In the genomic region with DNA sequence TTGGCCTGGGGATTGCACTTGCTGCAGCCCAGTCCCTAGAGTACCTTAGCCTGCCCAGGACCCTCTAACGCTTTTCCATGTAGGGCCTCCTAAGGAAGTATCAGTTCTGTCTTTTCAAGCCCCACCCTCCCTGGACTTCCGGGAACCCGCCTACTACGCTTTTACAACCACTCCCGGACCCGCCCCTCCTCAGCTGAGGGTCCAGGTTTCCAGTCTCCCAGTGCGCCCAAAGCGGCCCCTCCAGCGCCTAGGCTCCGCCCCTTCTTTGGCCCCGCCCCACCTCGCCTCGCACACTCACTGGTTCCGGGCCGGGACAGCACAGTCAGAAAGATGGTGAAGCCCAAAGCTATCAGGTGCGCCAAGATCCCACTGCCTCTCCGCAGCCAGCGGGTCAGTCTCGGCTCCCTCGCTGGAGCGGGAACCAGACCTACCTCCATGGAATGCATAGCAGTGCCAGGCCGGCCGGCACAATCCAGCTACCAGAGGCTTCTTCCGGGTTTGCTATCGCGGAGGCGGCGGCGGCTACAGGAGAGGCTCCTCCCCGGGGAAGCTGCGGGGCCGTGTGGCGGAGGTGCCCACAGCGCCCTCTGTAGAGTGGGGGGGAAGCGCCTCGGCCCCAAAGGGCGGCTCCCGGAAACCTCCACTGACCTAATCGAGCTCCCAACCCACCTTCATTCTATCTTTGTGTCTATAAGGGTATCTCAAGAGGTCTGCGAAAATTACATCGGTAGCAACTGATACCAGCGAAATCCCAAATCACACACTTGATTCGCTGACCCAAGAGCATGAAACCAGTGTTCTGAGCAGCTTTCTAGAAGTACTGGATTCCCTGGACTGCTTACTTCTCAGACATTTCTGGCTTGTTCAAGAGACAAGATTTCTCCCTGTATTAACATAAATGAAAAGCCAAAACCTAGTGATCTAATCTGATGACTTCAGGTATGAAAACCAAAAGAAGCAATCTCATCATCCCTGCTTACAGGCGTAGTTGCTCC, we compare ENCODE assay signal across 8 mouse cellular contexts. TPM values are rescaled to one million over a fixed set of nuclear protein-coding genes. Genes with fewer than 3 reads are reported as not detected.
DNase-seq lines count a peak whose midpoint lies in the region; ATAC-seq lines count a peak whose summit lies in the region.

A gene (minus strand): TSS at position 884 of the 995 bp plus-strand sequence.

- peaks cover 47% of the 10 kb centered on the region for H3K36me3 ChIP-seq in erythroblast, embryonic 14.5 days (ENCODE audit: control insufficient read depth)
- peaks cover 13% of the 10 kb centered on the region; the same call in 1 of the 2 replicates for H3K36me3 ChIP-seq in heart, embryonic 11.5 days (ENCODE audit: control insufficient read depth, insufficient read depth, low read length)
- peaks cover 19% of the 10 kb centered on the region for H3K36me3 ChIP-seq in kidney, embryonic 16.5 days (ENCODE audit: insufficient read depth, low read length)

- peak; percentile 93 for DNase-seq in CD4-positive, CD25-positive, alpha-beta regulatory T cell, adult 2 months (ENCODE audit: low read depth, low spot score)
- peak; percentile 62 for DNase-seq in brain, embryonic 18.5 days (ENCODE audit: low read depth, low spot score)
- DNase-seq in liver, result peak; percentile 97
- DNase-seq in monocyte, adult 2 months (ENCODE audit: low read depth in 1 of 2, low spot score in 2 of 2), result peak; percentile 88
- peak; percentile 95 to 96 for DNase-seq in spleen, postnatal 36 days (ENCODE audit: low spot score in 2 of 2)

- H3K9me3 ChIP-seq in erythroblast, embryonic 14.5 days (ENCODE audit: control insufficient read depth, low read length), result no peaks in the 10 kb centered on the region
- H3K9me3 ChIP-seq in heart, embryonic 11.5 days (replicated peaks; ENCODE audit: control insufficient read depth, low read length), result no peaks in the 10 kb centered on the region
- H3K9me3 ChIP-seq in kidney, embryonic 16.5 days (ENCODE audit: low read length), result no peaks in the 10 kb centered on the region

- H3K9ac ChIP-seq in heart, embryonic 11.5 days (ENCODE audit: low read depth, low read length), result peak within 1 kb of the TSS; percentile 72
- peak within 1 kb of the TSS; percentile 76 for H3K9ac ChIP-seq in kidney, embryonic 16.5 days (replicated peaks; ENCODE audit: low read length)

- H3K27me3 ChIP-seq in erythroblast, embryonic 14.5 days (ENCODE audit: control insufficient read depth), result no peaks in the 10 kb centered on the region
- H3K27me3 ChIP-seq in heart, embryonic 11.5 days (ENCODE audit: control insufficient read depth, insufficient read depth, low read length), result no peaks in the 10 kb centered on the region
- H3K27me3 ChIP-seq in kidney, embryonic 16.5 days (ENCODE audit: insufficient read depth, low read length), result no peaks in the 10 kb centered on the region

- H3K27ac ChIP-seq in heart, embryonic 11.5 days (ENCODE audit: low read depth, low read length), result peak within 1 kb of the TSS; percentile 90
- peak within 1 kb of the TSS; percentile 92 for H3K27ac ChIP-seq in kidney, embryonic 16.5 days (ENCODE audit: low read length)

- H3K4me1 ChIP-seq in erythroblast, embryonic 14.5 days (ENCODE audit: control insufficient read depth), result peaks cover 47% of the 10 kb centered on the region
- peaks cover 15% of the 10 kb centered on the region for H3K4me1 ChIP-seq in heart, embryonic 11.5 days (ENCODE audit: control insufficient read depth, insufficient read depth, low read length)
- peaks cover 34% of the 10 kb centered on the region for H3K4me1 ChIP-seq in kidney, embryonic 16.5 days (ENCODE audit: insufficient read depth, low read length)

- H3K4me3 ChIP-seq in erythroblast, embryonic 14.5 days (replicated peaks), result peak within 1 kb of the TSS; percentile 73
- peak within 1 kb of the TSS; percentile 70 for H3K4me3 ChIP-seq in heart, embryonic 11.5 days (ENCODE audit: low read depth, low read length)
- H3K4me3 ChIP-seq in kidney, embryonic 16.5 days (ENCODE audit: low read length), result peak within 1 kb of the TSS; percentile 73

- H3K4me2 ChIP-seq in heart, embryonic 11.5 days, result peak within 1 kb of the TSS; percentile 71
- peak within 1 kb of the TSS; percentile 71 for H3K4me2 ChIP-seq in kidney, embryonic 16.5 days (replicated peaks; ENCODE audit: low read depth, low read length)

- WGBS in heart, embryonic 11.5 days (ENCODE audit: insufficient replicate concordance), result 3% methylated on average over 44 of the region's 44 CpGs
- 2% methylated on average over 44 of the region's 44 CpGs for WGBS in kidney, embryonic 16.5 days

- peak; percentile 94 for ATAC-seq in heart, embryonic 11.5 days (replicated peaks; ENCODE audit: insufficient number of reproducible peaks, low FRiP score, low TSS enrichment)
- ATAC-seq in kidney, embryonic 16.5 days (ENCODE audit: low FRiP score, low TSS enrichment), result peak; percentile 92

RNA-seq across cellular contexts. Expression of the gene that starts here (rescaled TPM):
- polyA plus RNA-seq in erythroblast, embryonic 14.5 days (2012), result 0.33 and 0.34 TPM in 2 replicates
- 1.7 and 2.0 TPM in 2 replicates for polyA plus RNA-seq in heart, embryonic 11.5 days (2014; fragmentation: Nextera tagmentation; extraction: Ambion mirVana)
- 3.4 and 3.9 TPM in 2 replicates for polyA plus RNA-seq in kidney, embryonic 16.5 days (2015; fragmentation: Nextera tagmentation; extraction: Ambion mirVana)

Comparison
In these comparisons a context has a peak if more than half of its experiments do, and no peak if none do; other contexts are left out.
1. Peak in every context shown above with its lines: DNase-seq, ATAC-seq, H3K4me3 ChIP-seq and H3K27ac ChIP-seq.